Mouse (Mus musculus): ENCODE measurements around the gene Opn1sw.
"Not testable (repeated sequence)": the region's sequence is repeated elsewhere in the genome, so short reads cannot be mapped to it uniquely, and the experiment has no call there.

Gene Opn1sw

GRCm38 (mm10) chr6:29347189-29347588, 41.1 kb downstream of the Opn1sw start:
- DNase-seq (ENCODE audit: low read depth, low spot score), result no peak

DNA sequence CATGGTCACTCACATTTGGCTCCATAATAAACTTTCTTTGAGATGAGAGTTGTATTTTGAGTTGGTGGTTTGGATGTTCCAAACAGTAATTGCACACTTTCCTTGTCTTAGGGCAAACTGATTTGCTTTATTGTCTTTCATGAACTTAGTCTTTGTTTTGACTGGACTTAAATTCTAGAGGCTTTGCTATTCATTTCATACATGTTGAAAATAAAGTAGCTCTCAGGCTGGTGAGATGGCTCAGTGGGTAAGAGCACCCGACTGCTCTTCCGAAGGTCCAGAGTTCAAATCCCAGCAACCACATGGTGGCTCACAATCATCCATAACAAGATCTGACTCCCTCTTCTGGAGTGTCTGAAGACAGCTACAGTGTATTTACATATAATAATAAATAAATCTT, 41.8 kb downstream of the Opn1sw start:
- not testable (repeated sequence) for DNase-seq (ENCODE audit: low read depth, low spot score)

- peak; percentile 52 for DNase-seq (ENCODE audit: low read depth, low spot score)
These were observed 58.8 kb downstream of the Opn1sw start for GRCm38 (mm10) chr6:29329514-29329913.

- no peak for DNase-seq (ENCODE audit: low read depth, low spot score)
These were observed 61.3 kb downstream of the Opn1sw start for GRCm38 (mm10) chr6:29326961-29327360.
